In genomic region chr19:4370656-4371055, GRCm38 (mm10) we compare ENCODE assay signal across 25 mouse cellular contexts. TPM values are rescaled to one million over a fixed set of nuclear protein-coding genes. Genes with fewer than 3 reads are reported as not detected.
DNase-seq lines count a peak whose midpoint lies in the region; ATAC-seq lines count a peak whose summit lies in the region.
"Had no signal": no experiment of that assay in that cellular context is flagged by ENCODE, and none has a peak within 500 bp of the region (broad histone marks: within the 10 kb centered on the region; RNA-seq: fewer than 3 reads in every experiment).

No protein-coding gene starts in this region.

- H3K36me3 ChIP-seq in heart, embryonic 16.5 days (ENCODE audit: control insufficient read depth, insufficient read depth): peaks cover 4% of the 10 kb centered on the region; the same call in 1 of the 2 replicates
- H3K36me3 ChIP-seq: forebrain, embryonic 12.5 days; hindbrain, embryonic 13.5 days had no signal

- H3K27ac ChIP-seq in heart, embryonic 16.5 days (ENCODE audit: low read length): no peak overlapping the region
- H3K27ac ChIP-seq: embryonic facial prominence, embryonic 12.5 days; forebrain, embryonic 12.5 days; hindbrain, embryonic 13.5 days; hindbrain, postnatal 0 days had no signal

- no peaks in the 10 kb centered on the region for H3K9me3 ChIP-seq in heart, embryonic 16.5 days (replicated peaks; ENCODE audit: control insufficient read depth, low read length)
- H3K9me3 ChIP-seq: embryonic facial prominence, embryonic 12.5 days; forebrain, embryonic 12.5 days; G1E; heart, embryonic 12.5 days; hindbrain, embryonic 13.5 days had no signal

- no peaks in the 10 kb centered on the region for H3K27me3 ChIP-seq in heart, embryonic 16.5 days (ENCODE audit: control insufficient read depth, insufficient read depth, low read length)
- H3K27me3 ChIP-seq: embryonic facial prominence, embryonic 12.5 days; forebrain, embryonic 12.5 days; heart, embryonic 12.5 days; hindbrain, embryonic 13.5 days; Patski had no signal

- H3K4me2 ChIP-seq in heart, embryonic 16.5 days (ENCODE audit: low read depth, low read length): no peak overlapping the region
- H3K4me2 ChIP-seq: embryonic facial prominence, embryonic 12.5 days; forebrain, embryonic 12.5 days; heart, embryonic 12.5 days; hindbrain, embryonic 13.5 days had no signal

- WGBS in heart, embryonic 16.5 days: 59% methylated on average over 2 of the region's 2 CpGs

- H3K4me1 ChIP-seq in heart, embryonic 16.5 days (ENCODE audit: control insufficient read depth, insufficient read depth, low read length): no peaks in the 10 kb centered on the region
- H3K4me1 ChIP-seq: embryonic facial prominence, embryonic 12.5 days; forebrain, embryonic 12.5 days; heart, embryonic 12.5 days; hindbrain, embryonic 13.5 days had no signal

- 0 out of 2 replicates have a peak, but pooled peaks have one; percentile 45 for ATAC-seq in heart, embryonic 16.5 days (replicated peaks; ENCODE audit: extremely low read depth, insufficient read depth, low FRiP score)
- ATAC-seq: activated CD4-positive, CD25-positive, alpha-beta regulatory T cell, adult 4 months; CD4-positive, CD25-positive, alpha-beta regulatory T cell, adult 4 months; forebrain, embryonic 16.5 days; hindbrain, postnatal 0 days; Patski had no signal

- no peak for DNase-seq in heart, postnatal 25 days (ENCODE audit: low spot score)
- DNase-seq in Muller cell, postnatal 12 days (ENCODE audit: inconsistent ontology term): peak; percentile 63
- DNase-seq in fibroblast of lung, adult 2 months (ENCODE audit: low read depth): peak; percentile 17
- no peak for DNase-seq in lung, postnatal 4 days
- no peak for DNase-seq in left cerebral cortex, adult 11 months (ENCODE audit: low spot score)
- DNase-seq in left cerebral cortex, postnatal 25 days (ENCODE audit: low spot score in 2 of 2): no peak
- DNase-seq: adrenal gland, adult 2 months; adrenal gland, postnatal 25 days; B cell, adult 2 months; cerebellum, adult 11 months; cerebellum, adult 9-10 months; cerebellum, postnatal 25 days; gastrocnemius, postnatal 25 days; heart, postnatal 4 days had no signal

- intact Hi-C loops in heart, postnatal 25 days (cut with DNase I): no loop called here
- intact Hi-C loops in left cerebral cortex, postnatal 25 days (cut with DNase I): no loop called here

- H3K4me3 ChIP-seq in heart, embryonic 16.5 days (ENCODE audit: low read length): no peak overlapping the region
- H3K4me3 ChIP-seq: embryonic facial prominence, embryonic 12.5 days; forebrain, embryonic 12.5 days; heart, embryonic 12.5 days; hindbrain, embryonic 13.5 days had no signal

- no peak overlapping the region for H3K9ac ChIP-seq in heart, embryonic 16.5 days (ENCODE audit: low read length)
- H3K9ac ChIP-seq: embryonic facial prominence, embryonic 12.5 days; forebrain, embryonic 12.5 days; heart, embryonic 12.5 days; hindbrain, embryonic 13.5 days had no signal

RNA-seq across cellular contexts. Expression of gene Kdm2a, which starts 27.4 kb away (rescaled TPM):
- polyA plus RNA-seq in heart, embryonic 16.5 days (2015; fragmentation: Nextera tagmentation; extraction: Ambion mirVana): 31.9 and 35.9 TPM in 2 replicates
- 10 to 100 TPM; 35.3 to 44.0 TPM for total RNA-seq in heart, postnatal 25 days (2021)
- total RNA-seq in left cerebral cortex, postnatal 25 days (2021): 10 to 100 TPM; 71.5 to 75.1 TPM

Comparison
In these comparisons a context has a peak if more than half of its experiments do, and no peak if none do; other contexts are left out.
1. DNase-seq: peak in Muller cell, postnatal 12 days (single experiment) and fibroblast of lung, adult 2 months (single experiment); none in heart, postnatal 25 days (single experiment), lung, postnatal 4 days (0 of 2), left cerebral cortex, adult 11 months (single experiment) and left cerebral cortex, postnatal 25 days (0 of 2).